Mouse (Mus musculus): ENCODE measurements at regions not wholly inside any gene's neighbourhood (a gene's known extent, or its start where the extent isn't known, plus 50 kb on each side); places are given as distances from the start of the nearest gene placed in this dataset.

DNA sequence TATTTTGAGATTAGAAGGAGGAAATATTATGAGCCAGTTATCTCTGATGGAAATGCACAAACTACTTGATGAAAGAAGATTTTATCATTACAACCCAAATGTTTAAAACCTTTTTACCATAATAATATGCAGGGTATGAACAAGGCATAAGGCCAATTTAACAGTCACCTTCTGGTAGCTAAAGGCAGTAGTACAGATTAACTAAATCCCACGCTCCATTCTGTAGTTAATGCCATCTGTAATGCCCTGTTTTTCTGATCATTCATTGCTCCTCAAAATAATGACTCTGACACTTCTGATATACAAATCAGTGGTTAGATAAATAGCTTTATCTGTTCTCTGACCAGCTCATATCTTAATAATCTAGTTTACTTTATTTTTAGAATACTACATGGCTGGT lies 987.8 kb downstream of the Pcdh7 start:
- intact Hi-C loops (cut with DNase I) = no loop called here
- DNase-seq = no peak

- DNase-seq = no peak
- intact Hi-C loops (cut with DNase I) = no loop called here
Measured at GRCm38 (mm10) chr5:58712381-58712780, 994.6 kb downstream of the Pcdh7 start.

DNA sequence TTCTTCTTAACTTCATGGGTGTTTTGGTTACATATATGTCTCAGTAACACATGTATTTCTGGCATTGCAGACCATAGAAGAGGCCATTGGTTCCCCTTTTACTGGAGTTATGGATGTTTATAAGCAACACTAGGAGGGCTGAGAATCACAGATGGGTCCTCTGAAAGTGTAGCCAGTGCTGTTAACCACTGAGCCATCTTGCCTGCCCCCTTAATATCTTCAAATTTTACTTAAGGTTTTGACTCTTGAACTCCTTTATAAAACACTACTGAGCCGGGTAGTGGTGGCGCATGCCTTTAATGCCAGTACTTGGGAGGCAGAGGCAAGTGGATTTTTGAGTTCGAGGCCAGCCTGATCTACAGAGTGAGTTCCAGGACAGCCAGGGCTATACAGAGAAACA lies 1015.6 kb downstream of the Pcdh7 start:
- no peak for DNase-seq
- intact Hi-C loops (cut with DNase I) = no loop called here

- no peak for DNase-seq
- intact Hi-C loops (cut with DNase I) = no loop called here
Measured at GRCm38 (mm10) chr5:58733961-58734360, 1016.2 kb downstream of the Pcdh7 start.

DNA sequence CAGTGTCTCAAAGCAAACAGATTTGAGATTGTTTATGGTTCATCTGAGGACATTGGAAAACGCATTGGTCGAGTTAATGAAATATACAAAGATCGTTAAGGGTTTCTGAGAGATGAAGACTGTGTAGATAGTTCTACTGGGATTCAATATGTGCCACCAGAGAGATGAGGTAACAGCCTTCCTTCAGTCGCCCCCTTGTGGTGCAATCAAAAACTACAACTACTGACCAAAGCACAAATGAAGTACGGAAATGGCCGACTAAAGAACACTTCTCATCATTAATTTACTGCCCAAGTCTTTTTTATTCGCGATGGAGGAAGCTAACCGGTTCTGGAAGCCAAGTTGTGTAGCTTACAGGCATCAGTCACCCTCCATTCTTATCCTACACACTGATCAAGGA lies 1018.8 kb downstream of the Pcdh7 start:
- intact Hi-C loops (cut with DNase I) = loop anchor here (5.0 kb wide), 2 partner anchors 694 to 1024 kb away; no protein-coding TSS in a partner anchor
- DNase-seq = peak; percentile 66 to 85

DNA sequence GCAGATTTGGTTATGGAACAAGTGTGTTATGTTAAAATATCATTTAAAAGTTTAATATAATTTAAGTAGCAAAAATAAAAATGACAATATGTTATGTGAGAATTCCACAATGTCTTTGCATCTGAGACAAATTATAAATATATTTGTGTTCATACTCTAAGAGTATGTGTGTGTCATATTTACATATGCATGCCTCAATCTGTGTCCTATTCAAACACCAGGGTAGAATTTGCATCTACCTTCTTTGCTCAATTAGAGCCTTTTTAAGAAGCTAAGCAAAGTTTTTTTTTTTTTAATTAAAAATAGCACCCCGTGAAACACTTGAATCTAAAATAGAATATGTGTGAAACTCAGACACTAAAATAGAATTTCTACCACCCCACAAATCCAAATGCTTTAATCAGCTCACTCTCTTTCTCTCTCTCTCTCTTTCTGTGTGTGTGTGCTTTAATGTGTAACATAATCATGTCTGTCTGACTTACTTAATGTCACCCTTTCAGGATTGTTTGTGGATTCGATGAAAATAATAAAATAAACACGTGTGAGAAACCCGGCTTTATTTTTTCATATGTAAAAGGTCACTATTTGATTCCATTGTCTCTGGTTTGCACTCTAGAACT lies 1019.6 kb downstream of the Pcdh7 start:
- DNase-seq = no peak
- intact Hi-C loops (cut with DNase I) = loop anchor here (5.0 kb wide), 2 partner anchors 695 to 1025 kb away; no protein-coding TSS in a partner anchor

DNA sequence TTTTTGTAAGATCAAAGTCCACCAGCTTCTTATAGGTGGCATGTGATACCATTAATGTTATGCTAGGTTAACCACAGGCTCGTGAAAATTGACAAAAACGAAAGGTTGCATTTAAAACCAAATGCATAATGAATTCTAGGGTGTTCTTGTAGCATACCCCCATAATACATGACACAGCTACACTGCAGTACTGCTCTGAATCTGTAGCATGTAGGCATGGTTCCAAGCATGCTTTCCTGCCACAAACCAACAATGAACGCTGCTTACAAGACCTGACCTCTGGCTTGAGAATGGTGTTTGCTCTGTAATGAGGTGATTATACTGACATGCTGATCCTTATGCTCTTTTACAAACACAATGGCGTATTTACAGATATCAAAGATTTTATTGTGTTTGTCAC lies 1020.3 kb downstream of the Pcdh7 start:
- no peak for DNase-seq
- intact Hi-C loops (cut with DNase I) = loop anchor here (5.0 kb wide), 2 partner anchors 696 to 1026 kb away; no protein-coding TSS in a partner anchor

GRCm38 (mm10) chr5:58740759-58741158 lies 1023.0 kb downstream of the Pcdh7 start:
- intact Hi-C loops (cut with DNase I) = no loop called here
- no peak for DNase-seq

- intact Hi-C loops (cut with DNase I) = no loop called here
Measured at GRCm38 (mm10) chr5:58747684-58748083, 1029.9 kb downstream of the Pcdh7 start.

DNA sequence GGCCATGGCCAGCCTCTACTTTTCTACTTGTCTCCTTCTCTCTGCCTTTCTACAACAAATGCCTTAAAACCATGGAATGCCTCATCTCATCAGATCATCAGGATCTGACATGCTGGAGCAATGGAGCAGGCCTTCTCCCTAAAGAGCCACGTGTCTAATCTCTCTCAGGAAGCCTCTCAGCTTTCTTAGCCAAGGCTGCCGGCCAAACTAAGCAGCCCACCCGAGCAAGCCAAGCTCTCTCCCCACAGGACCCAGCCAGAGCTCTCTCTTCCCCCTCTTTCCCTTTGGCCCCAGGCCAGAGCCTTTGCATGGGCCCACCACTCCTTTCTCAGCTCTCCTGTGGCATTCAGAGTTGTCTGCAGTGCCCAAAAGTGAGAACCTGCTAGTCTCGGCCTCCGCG lies 1034.0 kb downstream of the Pcdh7 start:
- intact Hi-C loops (cut with DNase I) = no loop called here
- DNase-seq = no peak

More at GRCm38 (mm10) chr5:58747684-58748083, 1029.9 kb downstream of the Pcdh7 start:
- no peak for DNase-seq

Data from heart, postnatal 10 days (tissue).